Mouse (Mus musculus): ENCODE measurements around the gene Dap.

Gene Dap

DNA sequence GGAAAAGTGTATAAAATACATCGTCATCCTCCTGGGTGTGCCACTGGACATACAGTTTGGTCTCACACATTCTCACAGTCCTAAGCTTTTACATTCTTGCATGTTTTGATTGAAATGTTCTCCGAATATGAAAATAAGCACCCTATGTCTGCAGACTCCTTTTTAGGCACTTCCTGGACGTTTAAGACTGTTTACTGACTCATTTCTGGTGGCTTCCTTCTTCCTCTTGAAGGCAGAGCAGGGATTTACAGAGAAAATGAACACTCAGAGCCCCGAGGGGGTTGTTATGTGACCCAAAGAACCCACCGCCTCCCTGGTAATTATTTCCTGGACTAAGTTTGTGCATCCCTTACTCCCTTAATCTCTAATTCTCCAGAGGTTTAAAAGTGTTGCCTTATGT, 13.8 kb downstream of the Dap start:
- no peak for DNase-seq (ENCODE audit: low spot score)

DNA sequence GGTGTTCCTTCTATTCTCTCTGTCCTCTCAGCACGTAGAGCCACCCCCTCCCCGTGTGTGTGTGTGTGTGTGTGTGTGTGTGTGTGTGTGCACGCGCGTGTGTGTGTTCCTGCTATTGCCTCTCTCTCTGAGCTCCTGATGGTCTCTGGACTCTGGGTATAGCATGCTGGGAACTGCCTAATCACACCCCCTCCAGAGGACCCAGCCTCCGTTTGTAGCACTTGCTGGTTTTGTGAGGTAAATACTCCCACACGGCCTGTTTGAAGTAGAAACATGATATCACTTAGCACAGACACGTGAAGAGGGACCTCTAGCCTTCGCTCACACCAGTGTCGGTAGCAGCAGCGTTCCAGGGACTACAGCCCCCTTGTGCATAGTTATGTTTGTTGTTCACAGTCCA, 14.5 kb downstream of the Dap start:
- no peak for DNase-seq (ENCODE audit: low spot score)

- DNase-seq (ENCODE audit: low spot score), result no peak
Measured at GRCm38 (mm10) chr15:31239713-31240112, 15.6 kb downstream of the Dap start.

DNA sequence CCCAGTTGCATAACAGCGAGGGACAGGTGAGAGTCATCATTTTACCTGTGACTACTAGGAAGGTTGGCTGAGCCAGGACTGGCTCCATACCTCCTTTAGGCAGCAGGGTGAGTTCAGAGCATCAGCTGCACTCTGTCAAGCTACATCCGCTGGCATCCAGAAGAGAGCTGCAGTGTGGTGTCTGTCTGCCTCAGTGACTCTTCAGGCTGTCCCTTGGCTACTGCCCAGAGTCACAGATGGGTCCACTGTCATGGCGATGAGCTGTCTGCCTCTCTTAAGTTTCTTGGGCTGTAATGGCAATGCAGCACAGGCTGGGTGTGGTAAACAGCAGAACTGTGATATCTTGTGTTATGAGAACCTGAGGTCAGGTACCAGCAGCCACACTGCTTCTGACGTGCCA, 16.1 kb downstream of the Dap start:
- no peak for DNase-seq (ENCODE audit: low spot score)

DNA sequence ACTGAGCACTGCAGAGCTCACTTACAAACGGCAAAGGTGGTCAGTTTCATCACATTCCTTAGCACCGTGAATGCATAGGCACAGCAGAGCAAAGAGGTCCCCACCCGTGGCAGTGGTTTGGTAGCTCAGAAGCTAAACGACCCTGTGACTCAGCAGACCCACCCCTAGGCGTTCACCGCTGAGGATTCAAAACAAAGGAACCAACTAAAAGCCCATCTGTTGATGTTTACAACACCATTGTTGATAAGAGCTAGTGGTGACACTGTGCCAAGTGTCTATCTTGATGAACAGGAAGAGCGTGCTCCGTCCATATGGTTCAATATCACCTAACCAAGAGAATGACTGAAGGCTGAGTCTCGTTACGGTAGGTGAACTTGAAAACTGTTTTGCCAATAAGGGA, 19.1 kb downstream of the Dap start:
- no peak for DNase-seq (ENCODE audit: low spot score)

DNA sequence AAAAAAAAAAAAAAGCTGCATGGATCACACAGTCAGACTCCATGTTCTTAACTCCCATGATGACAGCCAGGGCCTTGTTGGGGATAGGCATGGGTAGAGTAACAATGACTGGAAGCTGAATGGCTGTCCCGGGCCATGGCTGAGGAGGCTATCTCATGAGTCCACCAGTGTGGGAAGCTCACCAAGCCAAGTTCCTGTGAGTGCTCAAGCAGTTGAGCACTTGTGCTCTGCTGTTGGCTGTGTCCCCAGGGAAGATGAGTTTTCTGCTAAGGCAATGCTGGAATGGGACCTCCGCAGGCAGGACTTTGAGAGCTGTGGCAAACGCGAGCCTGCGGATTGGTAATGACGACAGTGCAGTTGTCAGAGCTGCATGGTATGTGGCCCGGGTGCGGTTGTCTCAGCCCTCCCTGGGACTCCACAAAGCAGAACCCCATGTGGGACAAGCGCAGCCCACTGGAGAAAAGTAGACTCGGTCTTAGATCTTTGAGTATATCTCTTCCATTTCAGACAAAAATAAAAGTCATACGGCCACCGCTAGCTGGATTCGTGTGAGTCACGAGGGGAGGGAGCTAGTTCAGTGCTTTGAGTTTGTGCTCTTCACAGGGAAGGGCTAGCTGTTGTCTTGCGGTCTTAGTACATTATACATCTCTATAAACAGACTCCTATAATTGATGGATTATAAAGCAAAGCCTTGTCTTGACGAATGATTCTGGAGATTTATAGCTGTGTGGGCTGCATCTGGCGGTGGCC, 20.8 kb downstream of the Dap start:
- DNase-seq (ENCODE audit: low spot score), result no peak

GRCm38 (mm10) chr15:31245934-31246333, 21.8 kb downstream of the Dap start:
- DNase-seq (ENCODE audit: low spot score), result no peak

GRCm38 (mm10) chr15:31247035-31247434, 22.9 kb downstream of the Dap start:
- no peak for DNase-seq (ENCODE audit: low spot score)

DNA sequence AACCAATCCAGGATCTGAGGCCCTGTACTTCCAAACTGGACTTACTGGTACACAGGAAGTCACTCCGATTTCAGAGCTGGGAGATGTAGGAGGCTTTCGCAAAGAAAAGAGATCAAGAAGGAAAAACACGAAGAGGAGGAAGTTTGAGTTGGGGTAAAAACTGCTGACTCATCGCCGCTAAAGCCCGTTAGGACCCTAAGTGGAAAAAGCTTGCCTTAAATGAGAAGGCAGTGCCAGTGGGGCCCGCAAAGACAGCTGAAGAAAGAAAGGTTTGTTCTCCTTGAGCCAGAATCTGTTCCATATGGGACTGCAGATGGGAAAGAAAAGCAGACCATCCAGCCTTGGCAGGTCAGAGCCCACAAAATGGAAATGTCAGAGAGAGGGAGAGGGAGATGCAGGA, 24.8 kb downstream of the Dap start:
- no peak for DNase-seq (ENCODE audit: low spot score)

DNA sequence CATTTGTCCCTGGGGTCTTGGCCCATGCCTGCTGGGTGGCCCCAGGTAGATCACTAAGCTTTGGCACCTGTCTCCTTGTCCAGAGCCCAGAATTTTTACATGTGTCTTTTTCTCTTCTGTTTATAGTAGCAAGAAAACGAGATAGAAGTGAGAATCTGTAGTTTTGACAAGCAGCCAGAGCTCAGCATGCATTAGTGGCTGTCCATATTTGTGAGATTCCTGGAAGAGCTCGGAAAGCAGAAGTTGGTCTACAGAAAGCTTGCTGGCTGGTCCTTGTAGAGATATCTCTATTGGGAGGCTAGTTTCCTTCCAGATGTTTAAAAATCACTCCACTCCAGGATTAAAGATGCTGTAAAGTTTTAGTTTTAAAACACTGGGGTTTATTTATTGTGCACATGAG, 25.9 kb downstream of the Dap start:
- no peak for DNase-seq (ENCODE audit: low spot score)

DNA sequence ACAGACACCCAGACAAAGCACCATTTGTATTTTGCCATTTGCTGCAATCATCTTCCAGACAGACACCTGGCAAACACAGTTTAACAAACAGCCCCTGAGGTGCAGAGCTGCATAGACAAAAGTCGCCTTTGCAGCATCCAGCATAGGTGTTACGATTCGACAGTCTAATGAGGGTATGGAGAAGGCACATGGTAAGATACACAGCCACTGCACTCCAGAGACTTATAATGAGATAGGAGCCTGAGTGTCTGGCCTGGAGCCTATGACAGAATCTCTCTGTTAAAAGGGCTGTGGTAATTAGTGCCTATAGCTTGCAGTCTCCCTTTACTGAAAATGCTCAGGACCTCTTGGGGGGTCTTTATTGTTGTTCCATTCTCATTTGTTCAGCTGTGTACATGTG, 26.6 kb downstream of the Dap start:
- DNase-seq (ENCODE audit: low spot score), result no peak

- DNase-seq (ENCODE audit: low spot score), result no peak
Measured at GRCm38 (mm10) chr15:31251189-31251588, 27.1 kb downstream of the Dap start.

GRCm38 (mm10) chr15:31252590-31253311, 28.6 kb downstream of the Dap start:
- DNase-seq (ENCODE audit: low spot score), result no peak

DNA sequence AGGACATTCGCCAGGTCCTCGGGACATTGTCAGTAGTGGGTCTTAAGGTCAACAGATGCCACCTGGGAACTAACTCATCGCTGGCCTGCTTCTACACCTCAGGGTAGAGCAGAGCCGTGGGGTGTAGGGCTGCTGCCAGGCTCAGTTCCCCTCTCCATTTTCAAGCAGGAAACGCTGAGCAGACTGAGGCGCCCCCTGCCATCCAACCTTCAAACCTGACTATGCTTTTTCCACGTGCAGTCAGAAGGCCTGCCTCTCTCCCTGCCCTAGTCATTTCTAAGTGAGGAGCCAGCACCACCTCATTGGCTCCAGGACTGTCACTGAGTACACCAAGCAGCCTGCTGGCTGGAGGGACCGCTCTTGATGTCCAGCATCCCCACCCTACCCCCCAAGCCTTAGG, 29.3 kb downstream of the Dap start:
- no peak for DNase-seq (ENCODE audit: low spot score)

GRCm38 (mm10) chr15:31253963-31254362, 29.8 kb downstream of the Dap start:
- DNase-seq (ENCODE audit: low spot score), result no peak

DNA sequence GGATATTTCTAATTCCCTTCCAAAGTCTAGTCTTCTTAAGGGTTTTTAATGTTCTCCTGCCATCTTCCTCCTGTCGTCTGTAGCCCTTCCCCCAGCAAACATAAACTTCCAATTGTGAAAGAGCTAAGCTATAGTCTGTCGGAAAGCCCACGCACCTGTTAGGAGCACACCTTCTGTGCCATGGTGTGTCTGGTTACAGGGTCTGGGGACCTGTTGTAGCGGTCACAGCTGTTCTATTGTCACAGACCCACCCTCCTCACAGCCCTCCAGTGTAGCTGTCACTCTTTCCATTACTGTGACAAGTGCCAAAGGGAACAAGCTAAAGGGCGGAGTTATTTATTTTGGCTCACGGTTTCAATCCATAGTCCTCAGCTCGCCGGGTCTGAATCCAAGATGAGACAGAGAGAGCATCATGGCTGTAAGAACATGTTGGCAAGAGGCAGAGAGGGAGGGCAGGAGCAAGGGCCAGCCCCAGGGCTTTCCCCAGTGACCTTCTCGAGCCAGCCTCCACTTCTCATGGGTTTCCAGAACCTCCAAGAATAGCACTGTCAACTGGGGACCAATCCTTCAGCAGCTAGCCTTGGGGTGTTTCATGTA, 30.9 kb downstream of the Dap start:
- no peak for DNase-seq (ENCODE audit: low spot score)

DNA sequence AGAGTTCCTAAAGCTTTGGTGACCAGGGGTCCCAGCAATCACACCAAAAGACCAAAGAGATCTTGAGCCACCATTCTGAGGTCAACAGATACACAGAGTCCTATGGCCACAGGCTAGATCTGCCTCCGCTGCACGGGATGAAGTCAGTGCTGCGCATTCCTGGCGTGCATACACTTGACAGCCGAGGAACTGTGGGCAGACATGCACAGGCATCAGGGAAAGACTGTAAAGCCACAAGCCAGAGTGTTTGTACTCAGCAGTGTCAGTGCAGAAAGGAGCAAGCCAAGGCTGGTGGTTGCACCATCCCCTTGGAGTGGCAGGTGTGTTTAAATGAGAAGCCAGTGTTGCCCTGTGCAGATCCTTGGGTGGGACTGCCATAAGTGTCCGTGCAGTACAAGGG, 31.6 kb downstream of the Dap start:
- DNase-seq (ENCODE audit: low spot score), result no peak

DNA sequence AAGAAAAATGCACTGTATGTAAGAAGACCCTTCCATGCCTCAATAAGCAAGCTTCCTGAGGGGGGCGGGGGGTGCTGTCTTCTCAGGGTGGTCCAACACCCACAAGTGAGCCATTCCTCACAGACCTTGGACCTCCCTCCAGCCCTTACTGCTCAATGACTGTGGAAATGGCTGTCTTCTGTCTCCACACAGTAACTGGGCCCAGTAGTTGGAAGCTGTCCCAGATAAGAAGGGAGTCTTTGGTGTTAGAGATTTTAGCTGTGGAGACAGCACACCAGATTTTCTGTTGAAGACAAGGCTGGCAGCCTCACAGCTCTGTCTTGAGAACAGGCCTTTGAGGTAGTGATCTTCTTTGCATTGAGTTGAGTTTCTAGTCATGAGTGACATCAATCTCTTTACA, 33.2 kb downstream of the Dap start:
- DNase-seq (ENCODE audit: low spot score), result no peak

GRCm38 (mm10) chr15:31258029-31258692, 34.0 kb downstream of the Dap start:
- no peak for DNase-seq (ENCODE audit: low spot score)

DNA sequence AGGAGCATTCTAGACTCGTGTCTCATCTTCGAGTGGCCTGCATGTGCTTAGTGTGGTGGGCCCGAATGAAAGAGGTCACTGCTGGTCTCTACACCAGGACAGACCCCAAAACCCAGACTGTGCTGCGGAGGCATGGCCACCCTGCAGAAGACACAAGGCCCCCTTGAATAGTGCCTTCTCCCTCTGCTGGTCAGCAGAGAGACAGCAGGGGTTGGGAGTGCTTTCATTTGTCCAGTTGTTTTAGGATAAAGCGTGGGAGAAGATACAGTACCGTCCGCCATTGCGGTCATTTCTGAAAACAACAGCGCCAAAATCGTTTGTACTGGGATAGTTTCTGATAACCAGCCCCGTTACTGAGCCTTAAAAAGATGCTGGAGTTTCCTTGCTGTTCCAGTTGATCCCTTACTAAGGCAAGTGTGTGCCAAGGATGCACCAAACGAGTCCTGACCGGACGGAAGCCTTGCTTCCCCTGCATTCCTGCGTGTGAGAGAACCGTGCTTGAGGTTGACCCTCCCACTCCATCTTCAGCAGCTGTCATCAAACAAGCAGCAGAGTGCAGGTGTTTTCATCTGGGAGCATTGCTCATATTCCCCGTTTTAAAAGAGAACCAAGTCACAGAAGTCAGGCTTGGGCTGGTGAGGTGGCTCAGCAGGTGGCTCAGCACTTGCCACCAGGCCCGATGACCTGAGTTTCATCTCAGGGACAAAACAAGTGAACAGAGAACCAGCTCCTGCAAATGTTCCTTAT, 34.8 kb downstream of the Dap start:
- DNase-seq (ENCODE audit: low spot score), result no peak

DNA sequence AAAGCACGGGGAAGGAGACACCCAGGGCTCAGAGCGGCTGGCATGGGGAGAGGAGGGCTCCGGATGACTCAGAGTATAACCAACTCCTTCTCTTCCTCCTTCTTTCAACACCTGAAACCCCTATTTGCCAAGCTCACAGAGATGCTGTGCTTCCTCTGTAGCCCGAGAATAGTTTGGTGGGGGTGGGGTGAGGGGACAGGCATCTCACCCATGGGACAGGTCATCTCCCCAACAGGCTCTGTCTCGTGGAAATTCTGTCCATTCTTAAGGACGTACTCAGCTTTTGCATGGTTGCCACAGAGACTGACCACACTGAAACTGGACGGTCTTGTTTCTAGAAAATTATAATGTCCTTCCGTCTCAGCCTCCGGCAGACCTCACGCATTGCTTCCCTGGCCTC, 37.0 kb downstream of the Dap start:
- DNase-seq (ENCODE audit: low spot score), result no peak

DNA sequence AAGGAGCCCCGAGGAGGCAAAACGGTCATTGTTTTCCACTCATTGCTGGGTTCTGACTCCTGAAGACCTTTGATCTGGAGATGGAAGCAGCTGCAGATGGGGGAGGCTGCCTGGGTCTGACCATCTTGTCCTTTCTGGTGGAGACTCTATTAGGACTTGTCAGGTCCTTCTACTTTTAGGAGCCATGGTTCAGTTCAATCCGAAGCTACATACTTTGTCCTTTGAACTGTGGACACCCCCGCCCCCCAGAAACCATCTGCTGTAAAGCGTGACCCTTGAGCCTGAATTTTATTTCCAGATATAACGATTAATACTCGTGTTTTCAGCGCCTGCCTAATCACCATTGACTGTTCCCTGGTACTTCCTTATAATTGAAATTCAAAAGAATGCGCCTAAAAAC, 38.2 kb downstream of the Dap start:
- no peak for DNase-seq (ENCODE audit: low spot score)
